Mouse (Mus musculus) G1E (cell line): ENCODE measurements at regions not wholly inside any gene's neighbourhood (a gene's known extent, or its start where the extent isn't known, plus 50 kb on each side); places are given as distances from the start of the nearest gene placed in this dataset.

Source experiments
- ATAC-seq: 2 replicates; pipeline ENCODE4 v1.8.0; 2016; ENCODE audit warnings: mild to moderate bottlenecking; ENCODE audit not compliant: insufficient number of reproducible peaks, poor library complexity, low FRiP score, severe bottlenecking; ENCODE audit errors: extremely low read depth
- DNase-seq: peaks from one replicate; pipeline ENCODE4 v3.0.0; 2012; ENCODE audit warnings: low spot score
- H3K27me3 ChIP-seq: 2 replicates; pipeline ENCODE4 v1.6.1; 2012; ENCODE audit warnings: mild to moderate bottlenecking, low read length, inconsistent platforms; ENCODE audit not compliant: insufficient read depth
- H3K36me3 ChIP-seq: replicated peaks from 2 replicates; pipeline ENCODE3; 2012; ENCODE audit warnings: mild to moderate bottlenecking, inconsistent platforms
- H3K4me1 ChIP-seq: 2 replicates; pipeline ENCODE4 v1.6.1; 2012; ENCODE audit warnings: low read depth, low read length, inconsistent platforms, mixed read lengths; ENCODE audit not compliant: insufficient read depth
- H3K4me3 ChIP-seq: 2 replicates; pipeline ENCODE4 v1.5.1; 2012; ENCODE audit warnings: low read depth, mild to moderate bottlenecking, inconsistent platforms, low read length, moderate library complexity, mixed read lengths
- H3K9me3 ChIP-seq: replicated peaks from 2 replicates; pipeline ENCODE4 v1.6.1; 2012; ENCODE audit warnings: inconsistent platforms
- CTCF ChIP-seq: IDR thresholded peaks from 2 replicates; pipeline ENCODE4 v1.5.1; 2012; ENCODE audit warnings: low read depth, low read length, inconsistent platforms, mixed read lengths
- GATA1 ChIP-seq: IDR thresholded peaks from 2 replicates; pipeline ENCODE4 v1.6.1; 2012; ENCODE audit warnings: borderline replicate concordance, low read length, inconsistent platforms, mixed read lengths
- GATA2 ChIP-seq: IDR thresholded peaks from 2 replicates; pipeline ENCODE4 v1.6.1; 2012; ENCODE audit warnings: low read depth, low read length, inconsistent platforms, borderline replicate concordance
- POLR2AphosphoS5 ChIP-seq: IDR thresholded peaks from 2 replicates; pipeline ENCODE4 v1.6.1; 2012; ENCODE audit warnings: low read depth, low read length, inconsistent platforms; ENCODE audit not compliant: insufficient replicate concordance
- TAL1 ChIP-seq: conservative IDR thresholded peaks from 2 replicates; pipeline ENCODE4 v1.6.1; 2012; ENCODE audit warnings: low read depth, low read length, inconsistent platforms, mixed read lengths

- H3K36me3 ChIP-seq: no peaks in the 10 kb centered on the region
- no peak for TF ChIP-seq TAL1
- no peaks in the 10 kb centered on the region for H3K9me3 ChIP-seq
- H3K4me3 ChIP-seq: no peak overlapping the region
- no peaks in the 10 kb centered on the region for H3K4me1 ChIP-seq
- no peak for DNase-seq
- no peak for ATAC-seq
- peaks cover 2% of the 10 kb centered on the region; the same call in 1 of the 2 replicates for H3K27me3 ChIP-seq
These were observed 276.1 kb upstream of the Gm21798 start for GRCm38 (mm10) chr15:64541395-64541794.

GRCm38 (mm10) chr15:64542250-64542901, 275.1 kb upstream of the Gm21798 start:
- Histone ChIP-seq H3K27me3 (no peaks in the 10 kb centered on the region), H3K36me3 (no peaks in the 10 kb centered on the region), H3K4me1 (no peaks in the 10 kb centered on the region), H3K9me3 (no peaks in the 10 kb centered on the region), H3K4me3 (no peak overlapping the region)
- no peak for ATAC-seq
- TF ChIP-seq CTCF (no peak), TAL1 (no peak), GATA1 (no peak), POLR2AphosphoS5 (no peak), GATA2 (no peak)
- DNase-seq: no peak

GRCm38 (mm10) chr15:64542908-64543307, 274.6 kb upstream of the Gm21798 start:
- Histone ChIP-seq H3K36me3 (no peaks in the 10 kb centered on the region), H3K4me3 (no peak overlapping the region), H3K27me3 (0 out of 2 replicates have a peak, but pooled peaks cover under 1% of the 10 kb centered on the region), H3K9me3 (no peaks in the 10 kb centered on the region), H3K4me1 (no peaks in the 10 kb centered on the region)
- DNase-seq: no peak
- TF ChIP-seq GATA1: no peak
- TF ChIP-seq POLR2AphosphoS5: no peak
- no peak for TF ChIP-seq CTCF
- no peak for ATAC-seq

GRCm38 (mm10) chr15:64546035-64546434, 271.5 kb upstream of the Gm21798 start:
- no peaks in the 10 kb centered on the region for H3K36me3 ChIP-seq
- no peaks in the 10 kb centered on the region for H3K4me1 ChIP-seq
- ATAC-seq: no peak
- H3K27me3 ChIP-seq: peaks cover 11% of the 10 kb centered on the region
- TF ChIP-seq CTCF (no peak), GATA2 (no peak), TAL1 (no peak), GATA1 (no peak), POLR2AphosphoS5 (no peak)
- no peaks in the 10 kb centered on the region for H3K9me3 ChIP-seq
- no peak for DNase-seq
- no peak overlapping the region for H3K4me3 ChIP-seq

GRCm38 (mm10) chr15:64557540-64557939, 260.0 kb upstream of the Gm21798 start:
- DNase-seq: no peak
- TF ChIP-seq GATA1 (no peak), POLR2AphosphoS5 (no peak), GATA2 (no peak), CTCF (no peak), TAL1 (no peak)
- no peaks in the 10 kb centered on the region for H3K9me3 ChIP-seq
- H3K27me3 ChIP-seq: peaks cover 3% of the 10 kb centered on the region; the same call in 1 of the 2 replicates
- H3K4me1 ChIP-seq: no peaks in the 10 kb centered on the region
- no peak for ATAC-seq
- H3K36me3 ChIP-seq: no peaks in the 10 kb centered on the region
- no peak overlapping the region for H3K4me3 ChIP-seq

GRCm38 (mm10) chr15:64558220-64558619, 259.3 kb upstream of the Gm21798 start:
- Histone ChIP-seq H3K4me3 (no peak overlapping the region), H3K4me1 (no peaks in the 10 kb centered on the region), H3K36me3 (no peaks in the 10 kb centered on the region), H3K9me3 (no peaks in the 10 kb centered on the region), H3K27me3 (peaks cover 3% of the 10 kb centered on the region; the same call in 1 of the 2 replicates)
- no peak for DNase-seq
- TF ChIP-seq GATA1 (no peak), TAL1 (no peak), CTCF (no peak), GATA2 (no peak), POLR2AphosphoS5 (no peak)
- ATAC-seq: no peak

- peaks cover 3% of the 10 kb centered on the region; the same call in 1 of the 2 replicates for H3K27me3 ChIP-seq
- TF ChIP-seq GATA2 (no peak), GATA1 (no peak), POLR2AphosphoS5 (no peak), CTCF (no peak), TAL1 (no peak)
- no peak overlapping the region for H3K4me3 ChIP-seq
- DNase-seq: no peak
- H3K9me3 ChIP-seq: no peaks in the 10 kb centered on the region
- H3K36me3 ChIP-seq: no peaks in the 10 kb centered on the region
- H3K4me1 ChIP-seq: no peaks in the 10 kb centered on the region
- no peak for ATAC-seq
These were observed 254.9 kb upstream of the Gm21798 start for GRCm38 (mm10) chr15:64562431-64563111.
